Mouse (Mus musculus) spleen, postnatal 14 days (tissue): ENCODE data around the gene Shank1.
"Not testable (repeated sequence)": the region's sequence is repeated elsewhere in the genome, so short reads cannot be mapped to it uniquely, and the experiment has no call there.

Source experiments
- DNase-seq, 2 experiments: peaks; one replicate each; pipeline ENCODE4 v3.0.0; 2021 to 2022; ENCODE audit warnings: low spot score in 2 of 2

The Shank1 gene

GRCm38 (mm10) chr7:44309475-44310284 is at the start of gene Shank1:
TSS of gene Shank1 (plus strand) at chr7:44310253.
- DNase-seq, result no peak

- DNase-seq, result no peak
These were observed 49.6 kb upstream of the Shank1 start for GRCm38 (mm10) chr7:44260410-44260809.

- no peak for DNase-seq
These were observed 48.9 kb upstream of the Shank1 start, which contains the start of gene Gm15517 for GRCm38 (mm10) chr7:44261147-44261546. TSS of gene Gm15517 (plus strand) at chr7:44261447.

- DNase-seq, result peak; percentile 82 to 89
These were observed 47.0 kb upstream of the Shank1 start for GRCm38 (mm10) chr7:44262791-44263643.

GRCm38 (mm10) chr7:44268117-44268516 is 41.9 kb upstream of the Shank1 start:
- DNase-seq, result no peak

GRCm38 (mm10) chr7:44269397-44269796 is 40.7 kb upstream of the Shank1 start:
- DNase-seq, result no peak

GRCm38 (mm10) chr7:44271309-44271708 is 38.7 kb upstream of the Shank1 start:
- no peak for DNase-seq

- DNase-seq, result no peak
These were observed 37.5 kb upstream of the Shank1 start for GRCm38 (mm10) chr7:44272546-44272945.

GRCm38 (mm10) chr7:44273446-44273845 is 36.6 kb upstream of the Shank1 start:
- DNase-seq, result no peak

GRCm38 (mm10) chr7:44274096-44274495 is 36.0 kb upstream of the Shank1 start:
- DNase-seq, result no peak

- DNase-seq, result no peak
These were observed 34.5 kb upstream of the Shank1 start for GRCm38 (mm10) chr7:44275546-44275945.

- no peak for DNase-seq
These were observed 33.4 kb upstream of the Shank1 start for GRCm38 (mm10) chr7:44276461-44277249.

GRCm38 (mm10) chr7:44277250-44277622 is 32.8 kb upstream of the Shank1 start:
- DNase-seq, result peak in 1 of 2 experiments; percentile 23

GRCm38 (mm10) chr7:44280959-44281358 is 29.1 kb upstream of the Shank1 start:
- no peak for DNase-seq

- no peak for DNase-seq
These were observed 28.5 kb upstream of the Shank1 start for GRCm38 (mm10) chr7:44281586-44281985.

GRCm38 (mm10) chr7:44287760-44288159 is 22.3 kb upstream of the Shank1 start:
- DNase-seq, result no peak

- DNase-seq, result no peak
These were observed 19.1 kb upstream of the Shank1 start for GRCm38 (mm10) chr7:44290986-44291385.

- DNase-seq, result no peak
These were observed 18.6 kb upstream of the Shank1 start for GRCm38 (mm10) chr7:44291418-44291817.

GRCm38 (mm10) chr7:44297501-44297900 is 12.6 kb upstream of the Shank1 start:
- DNase-seq, result not testable (repeated sequence)

GRCm38 (mm10) chr7:44303346-44304340 is 6.4 kb upstream of the Shank1 start:
- DNase-seq, result no peak

GRCm38 (mm10) chr7:44304463-44304774 is 5.6 kb upstream of the Shank1 start:
- DNase-seq, result no peak
